25 mouse cellular contexts compared by ENCODE assay signal in genomic region chr1:31043208-31043607, GRCm38 (mm10).
DNase-seq lines count a peak whose midpoint lies in the region; ATAC-seq and TF ChIP-seq lines count a peak whose summit lies in the region.
"Had no signal": no experiment of that assay in that cellular context is flagged by ENCODE, and none has a peak within 500 bp of the region (broad histone marks: within the 10 kb centered on the region; RNA-seq: fewer than 3 reads in every experiment).

No protein-coding gene starts in this region.

- H3K9me3 ChIP-seq in liver, postnatal 0 days (ENCODE audit: low read length): no peaks in the 10 kb centered on the region
- no peaks in the 10 kb centered on the region for H3K9me3 ChIP-seq in intestine, embryonic 16.5 days (ENCODE audit: control insufficient read depth, low read length)
- H3K9me3 ChIP-seq: forebrain, embryonic 10.5 days; forebrain, embryonic 13.5 days; heart, embryonic 12.5 days; heart, embryonic 15.5 days had no signal

- peak; percentile 12 to 18 for DNase-seq in adrenal gland, postnatal 36 days
- no peak for DNase-seq in adrenal gland, adult 18-20 months (ENCODE audit: low spot score in 2 of 2)
- no peak for DNase-seq in liver, postnatal 0 days
- DNase-seq in liver: no peak
- no peak for DNase-seq in kidney, adult 11 months
- DNase-seq in right cerebral cortex, adult 18-20 months: no peak
- DNase-seq: adrenal gland, postnatal 14 days; B cell, adult 2 months; cerebellum, adult 18-20 months; cerebellum, adult 9-10 months; cerebellum, postnatal 14 days; gastrocnemius, adult 2 months; gastrocnemius, postnatal 14 days; heart, adult 18-20 months; heart, postnatal 10 days; heart, postnatal 4 days had no signal

- H3K27me3 ChIP-seq in liver, postnatal 0 days (ENCODE audit: insufficient read depth, low read length): no peaks in the 10 kb centered on the region
- no peaks in the 10 kb centered on the region for H3K27me3 ChIP-seq in intestine, embryonic 16.5 days (replicated peaks; ENCODE audit: control insufficient read depth, insufficient read depth, low read length)
- H3K27me3 ChIP-seq: forebrain, embryonic 13.5 days; heart, embryonic 12.5 days; heart, embryonic 15.5 days had no signal

- peak; percentile 68 for ATAC-seq in liver, postnatal 0 days
- 0 out of 2 replicates have a peak, but pooled peaks have one; percentile 23 for ATAC-seq in intestine, embryonic 16.5 days
- ATAC-seq: forebrain, embryonic 13.5 days; forebrain, embryonic 16.5 days; hindbrain, postnatal 0 days; inflammation-experienced regulatory T-cells, adult 6 months had no signal

- H3K4me3 ChIP-seq in liver, postnatal 0 days (ENCODE audit: low read depth, low read length): no peak overlapping the region
- no peak overlapping the region for H3K4me3 ChIP-seq in intestine, embryonic 16.5 days (ENCODE audit: low read length)
- H3K4me3 ChIP-seq: forebrain, embryonic 10.5 days; forebrain, embryonic 13.5 days; gastrocnemius, adult 2 months; heart, embryonic 12.5 days; heart, embryonic 15.5 days had no signal

- WGBS in liver, postnatal 0 days (ENCODE audit: insufficient replicate concordance): 62% methylated on average over 3 of the region's 3 CpGs
- 57% methylated on average over 3 of the region's 3 CpGs for WGBS in intestine, embryonic 16.5 days

- H3K27ac ChIP-seq in liver, postnatal 0 days (ENCODE audit: low read depth): no peak overlapping the region
- H3K27ac ChIP-seq in intestine, embryonic 16.5 days (ENCODE audit: low read length): no peak overlapping the region
- H3K27ac ChIP-seq: forebrain, embryonic 10.5 days; forebrain, embryonic 13.5 days; gastrocnemius, adult 2 months; heart, embryonic 15.5 days; hindbrain, embryonic 14.5 days; hindbrain, postnatal 0 days had no signal

- H3K9ac ChIP-seq in liver, postnatal 0 days (replicated peaks): no peak overlapping the region
- H3K9ac ChIP-seq in intestine, embryonic 16.5 days (ENCODE audit: low read depth, low read length): no peak overlapping the region
- H3K9ac ChIP-seq: forebrain, embryonic 13.5 days; heart, embryonic 12.5 days; heart, embryonic 15.5 days; hindbrain, embryonic 14.5 days had no signal

- no peaks in the 10 kb centered on the region for H3K4me1 ChIP-seq in liver, postnatal 0 days (ENCODE audit: insufficient read depth)
- H3K4me1 ChIP-seq in intestine, embryonic 16.5 days (ENCODE audit: control insufficient read depth, insufficient read depth, low read length): no peaks in the 10 kb centered on the region
- H3K4me1 ChIP-seq: forebrain, embryonic 10.5 days; forebrain, embryonic 13.5 days; heart, embryonic 12.5 days; heart, embryonic 15.5 days had no signal

- no peaks in the 10 kb centered on the region for H3K36me3 ChIP-seq in liver, postnatal 0 days (replicated peaks; ENCODE audit: insufficient read depth, low read length)
- no peaks in the 10 kb centered on the region for H3K36me3 ChIP-seq in intestine, embryonic 16.5 days (ENCODE audit: control insufficient read depth, insufficient read depth, low read length)
- H3K36me3 ChIP-seq: forebrain, embryonic 10.5 days; heart, embryonic 12.5 days; heart, embryonic 15.5 days had no signal

- H3K4me2 ChIP-seq in liver, postnatal 0 days (ENCODE audit: low read depth, low read length): no peak overlapping the region
- no peak overlapping the region for H3K4me2 ChIP-seq in intestine, embryonic 16.5 days (ENCODE audit: low read depth, low read length)
- H3K4me2 ChIP-seq: forebrain, embryonic 13.5 days; heart, embryonic 12.5 days; heart, embryonic 15.5 days; hindbrain, embryonic 14.5 days had no signal

- no peak for TF ChIP-seq EP300 in liver, postnatal 0 days (IDR thresholded peaks at IDR 0.05; ENCODE audit: low read depth)

- no peak for TF ChIP-seq CTCF in liver, postnatal 0 days (IDR thresholded peaks at IDR 0.05; ENCODE audit: low read depth)

Comparison
In these comparisons a context has a peak if more than half of its experiments do, and no peak if none do; other contexts are left out.
1. DNase-seq: peak in adrenal gland, postnatal 36 days (2 of 2); none in adrenal gland, adult 18-20 months (0 of 2), liver, postnatal 0 days (single experiment), liver (single experiment), kidney, adult 11 months (single experiment) and right cerebral cortex, adult 18-20 months (single experiment).